Mouse (Mus musculus) brown adipose tissue, adult 24 weeks (tissue): Measurements from ENCODE around the gene Try5. TPM values are rescaled to one million over a fixed set of nuclear protein-coding genes. Genes with fewer than 3 reads are reported as not detected.
"Not testable (repeated sequence)": the region's sequence is repeated elsewhere in the genome, so short reads cannot be mapped to it uniquely, and the experiment has no call there.

ENCODE experiments used
- H3K27ac ChIP-seq: fragments of 200-500 bp; replicated peaks from 2 replicates; pipeline ENCODE4 v1.5.1; 2012; ENCODE audit warnings: low read depth, mild to moderate bottlenecking, low read length
- H3K4me1 ChIP-seq: fragments of 200-500 bp; 2 replicates; pipeline ENCODE4 v1.6.1; 2012; ENCODE audit warnings: low read length, mixed read lengths; ENCODE audit not compliant: control insufficient read depth, insufficient read depth, insufficient read length
- H3K4me3 ChIP-seq: fragments of 200-500 bp; 2 replicates; pipeline ENCODE4 v1.5.1; 2012; ENCODE audit warnings: low read depth, mild to moderate bottlenecking, low read length, moderate library complexity; ENCODE audit not compliant: insufficient read depth
- polyA plus RNA-seq: library from polyadenylated mRNA; stranded (reverse); fragments of >200 nt; gene quantifications from 2 replicates; pipeline ENCODE4 v1.2.4, GENCODE M21; 2012; ENCODE audit not compliant: missing spikeins, insufficient read depth, insufficient read length

Try5 gene
- not detected in 2 replicates for polyA plus RNA-seq

GRCm38 (mm10) chr6:41316741-41317140 is at the start of gene Try5:
Try5 (minus strand) TSS chr6:41316841.
- H3K4me1 ChIP-seq, H3K27ac ChIP-seq, H3K4me3 ChIP-seq: not testable (repeated sequence)

GRCm38 (mm10) chr6:41353932-41354331 is 37.3 kb upstream of the Try5 start, which contains the start of gene Try10:
Try10 (plus strand) TSS chr6:41354105.
- Histone ChIP-seq H3K4me1 (no peaks in the 10 kb centered on the region), H3K4me3 (no peak within 1 kb of the TSS), H3K27ac (no peak within 1 kb of the TSS)

- Histone ChIP-seq H3K4me3 (no peak within 1 kb of the TSS), H3K4me1 (no peaks in the 10 kb centered on the region), H3K27ac (no peak within 1 kb of the TSS)
Observed at GRCm38 (mm10) chr6:41301969-41302368, 14.7 kb downstream of the Try5 start, which contains the start of gene Try4. Try4 (plus strand) TSS chr6:41302269.

GRCm38 (mm10) chr6:41298255-41298654 is 18.4 kb downstream of the Try5 start:
- Histone ChIP-seq H3K4me3 (no peak overlapping the region), H3K4me1 (no peaks in the 10 kb centered on the region), H3K27ac (no peak overlapping the region)

- Histone ChIP-seq H3K4me1 (no peaks in the 10 kb centered on the region), H3K4me3 (no peak overlapping the region), H3K27ac (no peak overlapping the region)
Observed at GRCm38 (mm10) chr6:41266140-41266539, 50.5 kb downstream of the Try5 start.

GRCm38 (mm10) chr6:41262796-41263195 is 53.8 kb downstream of the Try5 start:
- H3K4me1 ChIP-seq = no peaks in the 10 kb centered on the region
- H3K27ac ChIP-seq = no peak overlapping the region
- H3K4me3 ChIP-seq = no peak overlapping the region

Other genes starting within 250 kb of the Try5 start
- not detected in 2 replicates for gene Try4, start 14.6 kb downstream of the Try5 start, polyA plus RNA-seq
- gene Try10, start 37.3 kb upstream of the Try5 start, polyA plus RNA-seq = not detected in 2 replicates
- gene Prss3, start 60.8 kb upstream of the Try5 start, polyA plus RNA-seq = not detected in 2 replicates
- not detected in 2 replicates for gene Gm5771, start 75.5 kb upstream of the Try5 start, polyA plus RNA-seq
- not detected in 2 replicates for gene Gm10334, start 129.3 kb upstream of the Try5 start, polyA plus RNA-seq
- not detected in 2 replicates for gene Prss1, start 142.1 kb upstream of the Try5 start, polyA plus RNA-seq
- not detected in 2 replicates for gene Prss2, start 204.9 kb upstream of the Try5 start, polyA plus RNA-seq